Mouse (Mus musculus): ENCODE data around the gene Pdlim5. TPM values are rescaled to one million over a fixed set of nuclear protein-coding genes. Genes with fewer than 3 reads are reported as not detected.

The Pdlim5 gene
- total and polyA plus RNA-seq, 3 experiments: 508 to 668 (median 609) TPM

GRCm38 (mm10) chr3:142345235-142346125, 50.0 kb downstream of the Pdlim5 start:
- WGBS: 34% methylated on average over 8 of the region's 8 CpGs
- Histone ChIP-seq H3K79me2 (replicated peaks; ENCODE audit: control insufficient read depth, insufficient read depth, low read length) (no peaks in the 10 kb centered on the region), H3K4me1 (ENCODE audit: control insufficient read depth, insufficient read depth, low read length) (peaks cover 7% of the 10 kb centered on the region), H3K9ac (ENCODE audit: low read depth, low read length) (no peak overlapping the region), H3K27me3 (ENCODE audit: control insufficient read depth, insufficient read depth, low read length) (no peaks in the 10 kb centered on the region), H3K4me3 (no peak overlapping the region), H3K36me3 (ENCODE audit: control insufficient read depth, insufficient read depth, low read length) (peaks cover 41% of the 10 kb centered on the region), H3K27ac (peak overlapping the region; percentile 47)
- DNase-seq: no peak
- intact Hi-C loops (cut with DNase I): loop anchor here (2.0 to 5.0 kb wide), 2 partner anchors 33 to 49 kb away; partner anchors contain the start of gene Pdlim5
- TF ChIP-seq POLR2A (IDR thresholded peaks at IDR 0.05; ENCODE audit: insufficient read depth, low read depth, low read length): no peak
- no peak for TF ChIP-seq EP300 (IDR thresholded peaks at IDR 0.05; ENCODE audit: insufficient read depth, low read depth, low read length)
- no peak for TF ChIP-seq CTCF (IDR thresholded peaks at IDR 0.05)

- Histone ChIP-seq H3K36me3 (ENCODE audit: control insufficient read depth, insufficient read depth, low read length) (peaks cover 46% of the 10 kb centered on the region), H3K27me3 (ENCODE audit: control insufficient read depth, insufficient read depth, low read length) (no peaks in the 10 kb centered on the region), H3K27ac (peak overlapping the region; percentile 18; the same call in 1 of the 2 replicates), H3K4me1 (ENCODE audit: control insufficient read depth, insufficient read depth, low read length) (peaks cover 18% of the 10 kb centered on the region), H3K9ac (ENCODE audit: low read depth, low read length) (no peak overlapping the region), H3K79me2 (replicated peaks; ENCODE audit: control insufficient read depth, insufficient read depth, low read length) (0 out of 2 replicates have a peak, but pooled peaks cover 2% of the 10 kb centered on the region), H3K4me3 (no peak overlapping the region)
- intact Hi-C loops (cut with DNase I): loop anchor here (2.0 kb wide), 1 partner anchor 51 kb away; the partner anchor contains the start of gene Pdlim5
- TF ChIP-seq CTCF (IDR thresholded peaks at IDR 0.05) (no peak), POLR2A (IDR thresholded peaks at IDR 0.05; ENCODE audit: insufficient read depth, low read depth, low read length) (no peak), EP300 (IDR thresholded peaks at IDR 0.05; ENCODE audit: insufficient read depth, low read depth, low read length) (no peak)
- WGBS: 68% methylated on average over 2 of the region's 2 CpGs
- no peak for DNase-seq
Observed at GRCm38 (mm10) chr3:142343786-142344185, 51.7 kb downstream of the Pdlim5 start.

GRCm38 (mm10) chr3:142340701-142341100, 54.8 kb downstream of the Pdlim5 start:
- Histone ChIP-seq H3K4me3 (no peak overlapping the region), H3K4me1 (ENCODE audit: control insufficient read depth, insufficient read depth, low read length) (peaks cover 20% of the 10 kb centered on the region), H3K27ac (peak overlapping the region; percentile 5; the same call in 1 of the 2 replicates), H3K79me2 (replicated peaks; ENCODE audit: control insufficient read depth, insufficient read depth, low read length) (peaks cover 2% of the 10 kb centered on the region; the same call in 1 of the 2 replicates), H3K9ac (ENCODE audit: low read depth, low read length) (no peak overlapping the region), H3K36me3 (ENCODE audit: control insufficient read depth, insufficient read depth, low read length) (peaks cover 37% of the 10 kb centered on the region), H3K27me3 (ENCODE audit: control insufficient read depth, insufficient read depth, low read length) (no peaks in the 10 kb centered on the region)
- intact Hi-C loops (cut with DNase I): no loop called here
- TF ChIP-seq CTCF (IDR thresholded peaks at IDR 0.05) (no peak), POLR2A (IDR thresholded peaks at IDR 0.05; ENCODE audit: insufficient read depth, low read depth, low read length) (no peak), EP300 (IDR thresholded peaks at IDR 0.05; ENCODE audit: insufficient read depth, low read depth, low read length) (no peak)
- DNase-seq: no peak
- 25% methylated on average over 2 of the region's 2 CpGs for WGBS

GRCm38 (mm10) chr3:142339440-142340251, 55.9 kb downstream of the Pdlim5 start:
- intact Hi-C loops (cut with DNase I): loop anchor here (2.0 kb wide), 1 partner anchor 15 kb away; no protein-coding TSS in a partner anchor
- 0 out of 2 replicates have a peak, but pooled peaks have one; percentile 34 for TF ChIP-seq EP300 (IDR thresholded peaks at IDR 0.05; ENCODE audit: insufficient read depth, low read depth, low read length)
- no peak for TF ChIP-seq POLR2A (IDR thresholded peaks at IDR 0.05; ENCODE audit: insufficient read depth, low read depth, low read length)
- peak overlapping the region; percentile 34 for H3K27ac ChIP-seq
- H3K27me3 ChIP-seq (ENCODE audit: control insufficient read depth, insufficient read depth, low read length): no peaks in the 10 kb centered on the region
- H3K9ac ChIP-seq (ENCODE audit: low read depth, low read length): no peak overlapping the region
- H3K79me2 ChIP-seq (replicated peaks; ENCODE audit: control insufficient read depth, insufficient read depth, low read length): peaks cover 3% of the 10 kb centered on the region
- DNase-seq: peak in 1 of 2 experiments; percentile 58
- no peak overlapping the region for H3K4me3 ChIP-seq
- H3K4me1 ChIP-seq (ENCODE audit: control insufficient read depth, insufficient read depth, low read length): peaks cover 17% of the 10 kb centered on the region
- peaks cover 39% of the 10 kb centered on the region for H3K36me3 ChIP-seq (ENCODE audit: control insufficient read depth, insufficient read depth, low read length)
- 27% methylated on average over 6 of the region's 6 CpGs for WGBS

GRCm38 (mm10) chr3:142338058-142338457, 57.4 kb downstream of the Pdlim5 start:
- DNase-seq: no peak
- Histone ChIP-seq H3K27me3 (ENCODE audit: control insufficient read depth, insufficient read depth, low read length) (no peaks in the 10 kb centered on the region), H3K36me3 (ENCODE audit: control insufficient read depth, insufficient read depth, low read length) (peaks cover 44% of the 10 kb centered on the region), H3K9ac (ENCODE audit: low read depth, low read length) (no peak overlapping the region), H3K27ac (no peak overlapping the region), H3K4me1 (ENCODE audit: control insufficient read depth, insufficient read depth, low read length) (peaks cover 19% of the 10 kb centered on the region), H3K4me3 (no peak overlapping the region), H3K79me2 (replicated peaks; ENCODE audit: control insufficient read depth, insufficient read depth, low read length) (peaks cover 3% of the 10 kb centered on the region)
- WGBS: 59% methylated on average over 4 of the region's 4 CpGs
- intact Hi-C loops (cut with DNase I): loop anchor here (2.0 kb wide), 1 partner anchor 13 kb away; no protein-coding TSS in a partner anchor
- TF ChIP-seq POLR2A (IDR thresholded peaks at IDR 0.05; ENCODE audit: insufficient read depth, low read depth, low read length) (no peak), CTCF (IDR thresholded peaks at IDR 0.05) (no peak), EP300 (IDR thresholded peaks at IDR 0.05; ENCODE audit: insufficient read depth, low read depth, low read length) (no peak)
